Mouse (Mus musculus): ENCODE measurements around the gene Myt1l. TPM values are rescaled to one million over a fixed set of nuclear protein-coding genes. Genes with fewer than 3 reads are reported as not detected.

The Myt1l gene
- polyA plus RNA-seq, 1 experiment: 369 TPM

- Histone ChIP-seq H3K4me3 (ENCODE audit: insufficient read depth, low read depth, low read length) (no peak overlapping the region), H3K27ac (ENCODE audit: insufficient read depth, low read depth, low read length) (0 out of 2 replicates have a peak overlapping the region, but pooled peaks have one; percentile 0), H3K4me1 (ENCODE audit: control insufficient read depth, insufficient read depth, low read length) (peaks cover 2% of the 10 kb centered on the region)
- no peak for TF ChIP-seq POLR2A (IDR thresholded peaks at IDR 0.05; ENCODE audit: insufficient read depth, low read depth, low read length)
- TF ChIP-seq CTCF (IDR thresholded peaks at IDR 0.05; ENCODE audit: insufficient read depth, low read depth, low read length): no peak
- 44% methylated on average over 10 of the region's 10 CpGs for WGBS
Measured at GRCm38 (mm10) chr12:29823766-29824417, 295.7 kb downstream of the Myt1l start.

- no peak overlapping the region for H3K4me3 ChIP-seq (ENCODE audit: insufficient read depth, low read depth, low read length)
- TF ChIP-seq POLR2A (IDR thresholded peaks at IDR 0.05; ENCODE audit: insufficient read depth, low read depth, low read length): no peak
- TF ChIP-seq CTCF (IDR thresholded peaks at IDR 0.05; ENCODE audit: insufficient read depth, low read depth, low read length): no peak
- H3K27ac ChIP-seq (ENCODE audit: insufficient read depth, low read depth, low read length): no peak overlapping the region
- 0 out of 2 replicates have a peak, but pooled peaks cover 2% of the 10 kb centered on the region for H3K4me1 ChIP-seq (ENCODE audit: control insufficient read depth, insufficient read depth, low read length)
Measured at GRCm38 (mm10) chr12:29830571-29830970, 302.4 kb downstream of the Myt1l start.

- WGBS: 42% methylated on average over 11 of the region's 11 CpGs
- Histone ChIP-seq H3K4me3 (ENCODE audit: insufficient read depth, low read depth, low read length) (no peak overlapping the region), H3K27ac (ENCODE audit: insufficient read depth, low read depth, low read length) (no peak overlapping the region), H3K4me1 (ENCODE audit: control insufficient read depth, insufficient read depth, low read length) (peaks cover 2% of the 10 kb centered on the region; the same call in 1 of the 2 replicates)
- TF ChIP-seq CTCF (IDR thresholded peaks at IDR 0.05; ENCODE audit: insufficient read depth, low read depth, low read length) (no peak), POLR2A (IDR thresholded peaks at IDR 0.05; ENCODE audit: insufficient read depth, low read depth, low read length) (no peak)
Measured at GRCm38 (mm10) chr12:29831356-29831755, 303.2 kb downstream of the Myt1l start.

GRCm38 (mm10) chr12:29837301-29837791, 309.2 kb downstream of the Myt1l start:
- TF ChIP-seq POLR2A (IDR thresholded peaks at IDR 0.05; ENCODE audit: insufficient read depth, low read depth, low read length): no peak
- TF ChIP-seq CTCF (IDR thresholded peaks at IDR 0.05; ENCODE audit: insufficient read depth, low read depth, low read length): no peak
- Histone ChIP-seq H3K27ac (ENCODE audit: insufficient read depth, low read depth, low read length) (no peak overlapping the region), H3K4me1 (ENCODE audit: control insufficient read depth, insufficient read depth, low read length) (no peaks in the 10 kb centered on the region; the same call in 1 of the 2 replicates), H3K4me3 (ENCODE audit: insufficient read depth, low read depth, low read length) (no peak overlapping the region)
- 49% methylated on average over 5 of the region's 5 CpGs for WGBS

GRCm38 (mm10) chr12:29838421-29838820, 310.2 kb downstream of the Myt1l start:
- Histone ChIP-seq H3K4me3 (ENCODE audit: insufficient read depth, low read depth, low read length) (no peak overlapping the region), H3K27ac (ENCODE audit: insufficient read depth, low read depth, low read length) (no peak overlapping the region), H3K4me1 (ENCODE audit: control insufficient read depth, insufficient read depth, low read length) (no peaks in the 10 kb centered on the region; the same call in 1 of the 2 replicates)
- WGBS: 89% methylated on average over 7 of the region's 7 CpGs
- no peak for TF ChIP-seq POLR2A (IDR thresholded peaks at IDR 0.05; ENCODE audit: insufficient read depth, low read depth, low read length)
- TF ChIP-seq CTCF (IDR thresholded peaks at IDR 0.05; ENCODE audit: insufficient read depth, low read depth, low read length): no peak

- TF ChIP-seq POLR2A (IDR thresholded peaks at IDR 0.05; ENCODE audit: insufficient read depth, low read depth, low read length) (no peak), CTCF (IDR thresholded peaks at IDR 0.05; ENCODE audit: insufficient read depth, low read depth, low read length) (no peak)
- Histone ChIP-seq H3K27ac (ENCODE audit: insufficient read depth, low read depth, low read length) (no peak overlapping the region), H3K4me3 (ENCODE audit: insufficient read depth, low read depth, low read length) (no peak overlapping the region), H3K4me1 (ENCODE audit: control insufficient read depth, insufficient read depth, low read length) (peaks cover 3% of the 10 kb centered on the region)
- WGBS: 81% methylated on average over 3 of the region's 3 CpGs
Measured at GRCm38 (mm10) chr12:29849936-29850335, 321.8 kb downstream of the Myt1l start.

- no peak overlapping the region for H3K27ac ChIP-seq (ENCODE audit: insufficient read depth, low read depth, low read length)
- 45% methylated on average over 9 of the region's 9 CpGs for WGBS
- H3K4me3 ChIP-seq (ENCODE audit: insufficient read depth, low read depth, low read length): no peak overlapping the region
- peaks cover 5% of the 10 kb centered on the region for H3K4me1 ChIP-seq (ENCODE audit: control insufficient read depth, insufficient read depth, low read length)
- no peak for TF ChIP-seq POLR2A (IDR thresholded peaks at IDR 0.05; ENCODE audit: insufficient read depth, low read depth, low read length)
- no peak for TF ChIP-seq CTCF (IDR thresholded peaks at IDR 0.05; ENCODE audit: insufficient read depth, low read depth, low read length)
Measured at GRCm38 (mm10) chr12:29854151-29854585, 326.0 kb downstream of the Myt1l start.

GRCm38 (mm10) chr12:29855007-29855406, 326.8 kb downstream of the Myt1l start:
- H3K4me3 ChIP-seq (ENCODE audit: insufficient read depth, low read depth, low read length): no peak overlapping the region
- no peak overlapping the region for H3K27ac ChIP-seq (ENCODE audit: insufficient read depth, low read depth, low read length)
- 18% methylated on average over 5 of the region's 5 CpGs for WGBS
- TF ChIP-seq CTCF (IDR thresholded peaks at IDR 0.05; ENCODE audit: insufficient read depth, low read depth, low read length) (0 out of 2 replicates have a peak, but pooled peaks have one; percentile 18), POLR2A (IDR thresholded peaks at IDR 0.05; ENCODE audit: insufficient read depth, low read depth, low read length) (no peak)
- H3K4me1 ChIP-seq (ENCODE audit: control insufficient read depth, insufficient read depth, low read length): peaks cover 4% of the 10 kb centered on the region

- no peak for TF ChIP-seq POLR2A (IDR thresholded peaks at IDR 0.05; ENCODE audit: insufficient read depth, low read depth, low read length)
- TF ChIP-seq CTCF (IDR thresholded peaks at IDR 0.05; ENCODE audit: insufficient read depth, low read depth, low read length): no peak
- 0 out of 2 replicates have a peak overlapping the region, but pooled peaks have one; percentile 40 for H3K27ac ChIP-seq (ENCODE audit: insufficient read depth, low read depth, low read length)
- H3K4me3 ChIP-seq (ENCODE audit: insufficient read depth, low read depth, low read length): no peak overlapping the region
- H3K4me1 ChIP-seq (ENCODE audit: control insufficient read depth, insufficient read depth, low read length): no peaks in the 10 kb centered on the region
- 55% methylated on average over 2 of the region's 2 CpGs for WGBS
Measured at GRCm38 (mm10) chr12:29860986-29861385, 332.8 kb downstream of the Myt1l start.
